ENCODE assay signal across 8 mouse cellular contexts in the genomic region with DNA sequence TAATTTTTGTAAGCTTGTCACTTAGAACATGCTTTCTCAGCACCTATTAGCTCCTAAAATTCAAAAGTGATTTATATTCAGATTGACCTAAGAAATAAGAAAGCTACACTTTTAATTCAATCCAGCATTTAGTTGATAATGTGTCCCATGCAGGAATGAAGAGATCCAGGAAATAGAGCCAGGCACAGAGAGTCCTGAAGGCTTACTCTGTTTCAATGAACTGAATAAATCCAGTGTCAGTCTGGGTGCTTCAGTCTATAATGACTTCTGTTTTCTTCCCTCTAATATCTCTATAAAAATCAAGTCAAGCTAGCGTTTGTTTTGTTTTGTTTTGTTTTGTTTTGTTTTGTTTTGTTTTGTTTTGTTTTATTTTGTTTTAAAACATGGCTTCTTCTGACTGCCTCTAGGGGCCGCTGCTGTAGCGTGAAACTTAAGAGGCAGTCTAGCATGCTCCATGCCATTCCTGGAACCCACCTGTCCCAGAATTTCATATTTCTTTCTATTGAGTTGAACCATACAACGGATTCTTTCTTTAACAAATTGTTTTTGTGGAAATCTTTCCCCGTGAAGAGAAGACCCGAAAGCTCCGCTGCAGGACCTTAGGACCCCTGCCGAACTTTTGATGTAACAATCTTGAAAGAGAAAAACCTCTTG. TPM values are rescaled to one million over a fixed set of nuclear protein-coding genes. Genes with fewer than 3 reads are reported as not detected.
DNase-seq lines count a peak whose midpoint lies in the region; ATAC-seq lines count a peak whose summit lies in the region.

No protein-coding gene starts in this region.

- WGBS in hindbrain, embryonic 16.5 days, result 32% methylated on average over 8 of the region's 8 CpGs

- H3K27ac ChIP-seq in hindbrain, embryonic 16.5 days (ENCODE audit: low read depth, low read length), result no peak overlapping the region

- H3K9ac ChIP-seq in hindbrain, embryonic 16.5 days (ENCODE audit: low read depth, low read length), result no peak overlapping the region

- peak; percentile 53 to 76 for DNase-seq in heart, postnatal 10 days
- no peak for DNase-seq in heart, adult 11 months
- peak; percentile 42 for DNase-seq in urinary bladder, postnatal 25 days (ENCODE audit: low spot score)
- no peak for DNase-seq in urinary bladder, adult 2 months (ENCODE audit: low spot score)
- DNase-seq in cerebellum, postnatal 36 days, result peak; percentile 59 to 62

- peaks cover 2% of the 10 kb centered on the region; the same call in 1 of the 2 replicates for H3K36me3 ChIP-seq in hindbrain, embryonic 16.5 days (ENCODE audit: control insufficient read depth, insufficient read depth, low read length)

- peak; percentile 75; the same call in 1 of the 2 replicates for ATAC-seq in hindbrain, embryonic 16.5 days
- peak; percentile 63; the same call in 1 of the 2 replicates for ATAC-seq in megakaryocyte-erythroid progenitor cell, adult 5-6 weeks (replicated peaks; ENCODE audit: low FRiP score, low TSS enrichment, poor library complexity, severe bottlenecking)
- ATAC-seq in frontal cortex, adult (ENCODE audit: low TSS enrichment), result no peak; the same call in 1 of the 2 replicates

- H3K4me1 ChIP-seq in hindbrain, embryonic 16.5 days (ENCODE audit: control insufficient read depth, insufficient read depth, low read depth, low read length), result peaks cover under 1% of the 10 kb centered on the region; the same call in 1 of the 2 replicates

- H3K9me3 ChIP-seq in hindbrain, embryonic 16.5 days (ENCODE audit: control insufficient read depth, low read length), result no peaks in the 10 kb centered on the region

- no peak overlapping the region for H3K4me2 ChIP-seq in hindbrain, embryonic 16.5 days (ENCODE audit: low read length)

- intact Hi-C loops in heart, postnatal 10 days (cut with DNase I), result loop anchor here (1.0 to 5.0 kb wide), 3 partner anchors 100 to 305 kb away; a partner anchor contains a TSS

- H3K27me3 ChIP-seq in hindbrain, embryonic 16.5 days (replicated peaks; ENCODE audit: control insufficient read depth, insufficient read depth, low read length), result no peaks in the 10 kb centered on the region

- no peak overlapping the region for H3K4me3 ChIP-seq in hindbrain, embryonic 16.5 days (ENCODE audit: low read length)

RNA-seq across cellular contexts. Expression of a gene that starts 27.3 kb away (rescaled TPM):
- 10 to 100 TPM; 22.2 to 29.1 TPM for total RNA-seq in heart, postnatal 10 days (2021)
- polyA plus RNA-seq in urinary bladder, adult 2 months (2012; rRNA removed), result 11.2 TPM in 2 replicates
- 63.0 and 74.0 TPM in 2 replicates for polyA plus RNA-seq in hindbrain, embryonic 16.5 days (2015; fragmentation: Nextera tagmentation; extraction: Ambion mirVana)
- not detected in 2 replicates for total RNA-seq in megakaryocyte-erythroid progenitor cell, adult 5-6 weeks (2014; fragmentation: Nextera tagmentation)
- 0.04 and 2.1 TPM in 2 replicates for total RNA-seq in megakaryocyte-erythroid progenitor cell, adult 5-6 weeks (2017)

Comparison
In these comparisons a context has a peak if more than half of its experiments do, and no peak if none do; other contexts are left out.
1. DNase-seq: peak in heart, postnatal 10 days (2 of 2), urinary bladder, postnatal 25 days (single experiment) and cerebellum, postnatal 36 days (2 of 2); none in heart, adult 11 months (single experiment) and urinary bladder, adult 2 months (single experiment).
2. RNA of a gene that starts 27.3 kb away (total RNA-seq): 22.2 to 29.1 TPM in heart, postnatal 10 days; 0.04 to 2.1 TPM in megakaryocyte-erythroid progenitor cell, adult 5-6 weeks; every median in the first group is over 4 times any median in the second.